Mouse (Mus musculus) retina, postnatal 1 day (tissue): ENCODE data around the gene Ces5a.
A peak's percentile ranks its signal among the peaks of the same experiment; 100 is the strongest.
"Not testable (repeated sequence)": the region's sequence is repeated elsewhere in the genome, so short reads cannot be mapped to it uniquely, and the experiment has no call there.

Experiments
- DNase-seq: peaks from one replicate; pipeline ENCODE4 v3.0.0-alpha.2; 2012

Ces5a gene

GRCm38 (mm10) chr8:93535730-93536129 is at the start of gene Ces5a:
Gene Ces5a, minus strand, starts transcription at chr8:93535830.
- no peak for DNase-seq

GRCm38 (mm10) chr8:93572841-93573240 is 37.2 kb upstream of the Ces5a start:
- no peak for DNase-seq

- peak; percentile 57 for DNase-seq
Observed at GRCm38 (mm10) chr8:93572095-93572501, 36.5 kb upstream of the Ces5a start.

GRCm38 (mm10) chr8:93571369-93571985 is 35.8 kb upstream of the Ces5a start:
- DNase-seq: peak; percentile 51

- DNase-seq: no peak
Observed at GRCm38 (mm10) chr8:93570186-93570530, 34.5 kb upstream of the Ces5a start.

GRCm38 (mm10) chr8:93569311-93570185 is 33.9 kb upstream of the Ces5a start:
- DNase-seq: peak; percentile 86

- no peak for DNase-seq
Observed at GRCm38 (mm10) chr8:93568666-93569065, 33.0 kb upstream of the Ces5a start.

GRCm38 (mm10) chr8:93567086-93567485 is 31.5 kb upstream of the Ces5a start:
- DNase-seq: peak; percentile 67

GRCm38 (mm10) chr8:93564634-93565033 is 29.0 kb upstream of the Ces5a start:
- no peak for DNase-seq

GRCm38 (mm10) chr8:93563551-93563950 is 27.9 kb upstream of the Ces5a start:
- DNase-seq: no peak

GRCm38 (mm10) chr8:93562557-93563210 is 27.1 kb upstream of the Ces5a start:
- peak; percentile 56 for DNase-seq

GRCm38 (mm10) chr8:93561271-93561670 is 25.6 kb upstream of the Ces5a start:
- DNase-seq: no peak

GRCm38 (mm10) chr8:93559696-93560095 is 24.1 kb upstream of the Ces5a start:
- DNase-seq: no peak

- no peak for DNase-seq
Observed at GRCm38 (mm10) chr8:93502634-93503033, 33.0 kb downstream of the Ces5a start.

GRCm38 (mm10) chr8:93499437-93499836 is 36.2 kb downstream of the Ces5a start:
- DNase-seq: no peak

- peak; percentile 75 for DNase-seq
Observed at GRCm38 (mm10) chr8:93495330-93495729, 40.3 kb downstream of the Ces5a start.

GRCm38 (mm10) chr8:93488743-93489142 is 46.9 kb downstream of the Ces5a start:
- DNase-seq: peak; percentile 74

GRCm38 (mm10) chr8:93478211-93478610 is 57.4 kb downstream of the Ces5a start:
- no peak for DNase-seq

GRCm38 (mm10) chr8:93469733-93470132 is 65.9 kb downstream of the Ces5a start:
- not testable (repeated sequence) for DNase-seq

- DNase-seq: no peak
Observed at GRCm38 (mm10) chr8:93454258-93454877, 81.3 kb downstream of the Ces5a start.
